Mouse (Mus musculus): ENCODE results near the gene Esyt1.

- TF ChIP-seq CTCF (IDR thresholded peaks at IDR 0.05; ENCODE audit: low read depth) (no peak), EP300 (IDR thresholded peaks at IDR 0.05; ENCODE audit: low read depth) (no peak)
Observed at GRCm38 (mm10) chr10:128546787-128547186, 21.1 kb upstream of the Esyt1 start.
